Comparison of ENCODE assay signal across 8 mouse cellular contexts in genomic region chr5:132543118-132544071, GRCm38 (mm10). TPM values are rescaled to one million over a fixed set of nuclear protein-coding genes. Genes with fewer than 3 reads are reported as not detected.
DNase-seq lines count a peak whose midpoint lies in the region; TF ChIP-seq lines count a peak whose summit lies in the region.

TSS of gene Auts2 (minus strand) at chr5:132543344.

- no peak within 1 kb of the TSS; the same call in 1 of the 2 replicates for H3K27ac ChIP-seq in cortical plate, adult 2 months (ENCODE audit: insufficient read depth, low read length)

- no peaks in the 10 kb centered on the region for H3K4me1 ChIP-seq in cortical plate, adult 2 months (ENCODE audit: control insufficient read depth, insufficient read depth, low read length)
- peaks cover 28% of the 10 kb centered on the region for H3K4me1 ChIP-seq in megakaryocyte, embryonic 14.5 days

- no peaks in the 10 kb centered on the region for H3K36me3 ChIP-seq in megakaryocyte, embryonic 14.5 days (replicated peaks; ENCODE audit: low read length)

- H3K9me3 ChIP-seq in megakaryocyte, embryonic 14.5 days, result no peaks in the 10 kb centered on the region

- 0 out of 2 replicates have a peak, but pooled peaks have one; percentile 29 for TF ChIP-seq POLR2A in cortical plate, adult 2 months (IDR thresholded peaks at IDR 0.05; ENCODE audit: extremely low read depth, insufficient read depth, low read length)

- H3K4me3 ChIP-seq in cortical plate, adult 2 months (ENCODE audit: insufficient read depth, low read length), result peak within 1 kb of the TSS; percentile 87
- peak within 1 kb of the TSS; percentile 88 for H3K4me3 ChIP-seq in megakaryocyte, embryonic 14.5 days (replicated peaks)

- intact Hi-C loops in gastrocnemius, postnatal 14 days (cut with DNase I; ENCODE audit: low total_unique reads), result no loop called here
- intact Hi-C loops in left cerebral cortex, postnatal 10 days (cut with DNase I), result loop anchor here (5.0 kb wide), 1 partner anchor 311 kb away; no protein-coding TSS in a partner anchor

- TF ChIP-seq CTCF in cortical plate, adult 2 months (IDR thresholded peaks at IDR 0.05; ENCODE audit: extremely low read depth, insufficient read depth, low read length), result no peak

- peak; percentile 84 for DNase-seq in adrenal gland, adult 8-10 months
- peak; percentile 92 for DNase-seq in gastrocnemius, postnatal 14 days
- DNase-seq in hindlimb bud, embryonic 11.5 days (ENCODE audit: extremely low spot score, low read depth, low spot score), result peak; percentile 57
- DNase-seq in left cerebral cortex, postnatal 10 days (ENCODE audit: extremely low spot score in 1 of 2, low spot score in 2 of 2), result peak; percentile 82 to 95
- peak; percentile 87 for DNase-seq in right cerebral cortex, postnatal 25 days
- DNase-seq in yolk sac, embryonic 10.5 days (ENCODE audit: low spot score), result peak; percentile 92

- peaks cover 69% of the 10 kb centered on the region for H3K27me3 ChIP-seq in megakaryocyte, embryonic 14.5 days (replicated peaks)

RNA-seq across cellular contexts. Expression of gene Auts2, which starts in this region (rescaled TPM):
- 10 to 100 TPM; 30.7 to 75.1 (median 38.7) TPM for total RNA-seq in adrenal gland, adult 8-10 months (2022)
- 28.8 and 29.7 TPM in 2 replicates for polyA plus RNA-seq in cortical plate, adult 2 months (2012; rRNA removed)
- total RNA-seq in gastrocnemius, postnatal 14 days (2021), result 10 to 100 TPM; 19.4 to 30.5 TPM
- 10 to 100 TPM; 87.0 to 93.1 TPM for total RNA-seq in left cerebral cortex, postnatal 10 days (2021)
- polyA plus RNA-seq in megakaryocyte, embryonic 14.5 days (2012; ENCODE audit: insufficient read depth, low replicate concordance), result 2.3 and 4.0 TPM in 2 replicates
